Mouse (Mus musculus) megakaryocyte, embryonic 14.5 days (primary cell): ENCODE measurements around the gene 4933406M09Rik.

Experiments used
- FLI1 ChIP-seq: IDR thresholded peaks from 2 replicates; pipeline ENCODE4 v1.6.1; 2012; ENCODE audit warnings: low read length, inconsistent platforms, mixed read lengths
- GATA1 ChIP-seq: IDR thresholded peaks from 3 replicates; pipeline ENCODE4 v1.6.1; 2012; ENCODE audit warnings: mixed read lengths, low read length, inconsistent platforms, borderline replicate concordance

GRCm38 (mm10) chr1:134357461-134357860 is 28.3 kb upstream of the 4933406M09Rik start:
- TF ChIP-seq GATA1, result no peak
- TF ChIP-seq FLI1, result no peak
